Mouse (Mus musculus) retina, adult 2 months (tissue): ENCODE data around the gene Olfr1249.
"Not testable (repeated sequence)": the region's sequence is repeated elsewhere in the genome, so short reads cannot be mapped to it uniquely, and the experiment has no call there.

Experiments used
- DNase-seq: peaks from one replicate; pipeline ENCODE4 v3.0.0-alpha.2; 2012; ENCODE audit warnings: low read depth, low spot score

Gene Olfr1249

GRCm38 (mm10) chr2:89634883-89635282 is at the start of gene Olfr1249:
Olfr1249 (minus strand) TSS chr2:89634983.
- DNase-seq = no peak

DNA sequence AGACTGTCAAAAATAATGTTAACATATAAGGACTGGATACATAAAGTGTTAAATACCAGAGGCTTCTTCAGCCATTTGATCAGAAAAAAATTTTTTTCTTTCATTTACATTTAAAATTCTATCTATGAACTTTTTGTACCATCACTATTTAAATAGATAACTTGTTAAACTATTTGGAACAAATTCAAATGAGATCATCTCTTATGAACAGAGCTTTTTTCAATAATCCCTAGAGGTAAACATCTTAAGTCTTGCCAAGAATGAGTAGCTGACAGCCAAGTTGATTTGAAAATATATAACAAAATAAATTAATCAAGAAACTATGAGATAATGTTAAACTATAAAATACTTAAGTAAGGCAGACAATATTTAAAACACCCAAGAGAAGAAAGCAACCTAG is 37.1 kb upstream of the Olfr1249 start, which contains the start of gene Olfr1251:
TSS of gene Olfr1251 (minus strand) at position 101 of the 400 bp plus-strand sequence.
- no peak for DNase-seq

GRCm38 (mm10) chr2:89661367-89661766 is 26.6 kb upstream of the Olfr1249 start, which contains the start of gene Olfr1250:
Olfr1250 (minus strand) TSS chr2:89661467.
- DNase-seq = no peak

DNA sequence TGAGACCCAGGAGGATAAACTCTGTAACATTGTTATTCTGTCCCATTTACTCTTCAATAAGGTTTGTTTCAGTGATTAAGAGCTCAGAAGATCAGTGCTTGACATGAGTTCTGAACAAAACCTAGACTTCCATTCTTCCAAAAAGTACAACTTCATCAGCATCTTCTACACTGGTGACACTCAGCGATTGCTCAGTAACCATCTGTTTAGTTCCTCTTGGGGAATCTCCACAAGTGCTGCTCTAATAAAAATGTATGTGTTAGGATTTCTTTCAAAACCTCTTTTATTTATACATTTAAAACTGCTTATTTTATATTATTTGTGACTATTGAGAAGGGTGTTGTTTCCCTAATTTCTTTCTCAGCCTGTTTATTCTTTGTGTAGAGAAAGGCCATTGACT is 16.6 kb downstream of the Olfr1249 start, which contains the start of gene Olfr1248:
TSS of gene Olfr1248 (minus strand) at position 101 of the 400 bp plus-strand sequence.
- DNase-seq = not testable (repeated sequence)

DNA sequence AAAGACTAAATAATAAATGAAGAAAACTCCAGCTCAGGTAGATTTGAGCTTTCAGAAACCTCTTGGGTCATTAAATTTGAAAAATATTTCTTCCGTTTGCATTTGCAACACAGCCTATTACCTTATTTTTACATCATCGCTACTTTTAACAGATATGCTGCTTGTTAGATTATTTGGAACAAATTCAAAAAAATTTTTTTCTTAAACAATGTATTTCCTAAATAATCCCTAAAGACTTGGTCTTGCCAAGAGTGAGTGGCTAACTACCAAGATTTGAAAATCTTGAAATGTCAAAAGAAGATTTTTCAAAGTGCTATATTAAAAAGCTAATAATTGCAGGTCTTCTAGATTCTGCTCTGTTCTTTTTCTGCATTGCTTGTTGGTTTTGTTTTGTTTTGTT is 20.8 kb downstream of the Olfr1249 start, which contains the start of gene Olfr1247:
TSS of gene Olfr1247 (minus strand) at position 101 of the 400 bp plus-strand sequence.
- DNase-seq = no peak

GRCm38 (mm10) chr2:89593057-89593456 is 41.7 kb downstream of the Olfr1249 start, which contains the start of gene Olfr1246:
Olfr1246 (minus strand) TSS chr2:89593157.
- DNase-seq = no peak
